Mouse (Mus musculus): ENCODE results near the gene Dek. TPM values are rescaled to one million over a fixed set of nuclear protein-coding genes. Genes with fewer than 3 reads are reported as not detected.

Dek gene
- polyA plus RNA-seq (2015; fragmentation: Nextera tagmentation; extraction: Ambion mirVana), result 186 and 197 TPM in 2 replicates

DNA sequence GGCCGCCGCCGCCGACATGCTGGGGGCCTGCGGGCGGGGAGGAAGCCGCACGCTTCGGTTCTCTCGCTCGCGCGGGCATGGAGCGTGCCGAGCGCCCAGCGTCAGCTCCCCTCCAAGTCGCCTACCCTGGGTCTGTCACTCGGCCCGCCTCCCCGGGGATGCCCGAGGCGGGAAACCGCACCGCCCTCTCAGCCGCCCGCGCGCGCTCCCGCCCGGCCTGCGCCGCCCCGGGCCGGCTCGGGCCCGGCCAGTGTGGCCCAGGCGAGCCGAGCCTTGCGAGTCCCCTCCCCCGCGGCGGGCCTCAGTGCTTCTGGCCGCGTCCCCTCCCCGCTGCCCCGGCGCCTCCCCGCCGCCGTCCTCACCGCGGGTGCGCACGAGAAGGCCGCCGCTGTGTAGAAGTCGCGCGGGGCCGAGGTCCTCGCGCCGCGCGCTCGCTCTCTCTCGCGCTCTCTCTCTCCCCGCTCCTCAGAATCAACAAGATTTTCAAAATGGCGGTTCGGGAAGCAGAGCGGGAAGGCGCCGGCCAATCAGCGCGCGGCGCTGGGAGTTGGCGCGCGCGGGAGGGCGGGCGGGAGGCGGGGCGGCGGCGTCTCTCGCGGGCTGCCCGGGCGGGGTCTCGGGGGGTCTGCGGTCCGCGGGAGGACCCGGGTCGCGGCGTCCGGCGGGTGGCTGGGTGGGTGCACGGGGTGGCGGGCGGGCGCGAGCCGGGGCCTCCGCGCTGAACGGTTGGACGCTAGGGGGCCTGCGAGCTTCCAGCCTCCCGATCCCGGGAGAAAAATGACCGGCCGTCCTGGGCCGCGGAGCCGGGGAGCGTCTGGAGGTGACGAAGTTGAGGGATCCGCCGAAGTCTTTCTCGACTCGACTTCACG, at the start of gene Dek:
TSS of gene Dek (minus strand) at position 491 of the 869 bp plus-strand sequence.
- H3K27me3 ChIP-seq, result no peaks in the 10 kb centered on the region
- H3K27ac ChIP-seq, result peak within 1 kb of the TSS; percentile 99
- H3K4me3 ChIP-seq (replicated peaks), result peak within 1 kb of the TSS; percentile 98
- WGBS, result under 1% methylated on average over 122 of the region's 129 CpGs
- H3K4me1 ChIP-seq (replicated peaks), result peaks cover 29% of the 10 kb centered on the region
- no peaks in the 10 kb centered on the region for H3K9me3 ChIP-seq
- H3K36me3 ChIP-seq, result no peaks in the 10 kb centered on the region
- H3K9ac ChIP-seq (replicated peaks), result peak within 1 kb of the TSS; percentile 98
- peak within 1 kb of the TSS; percentile 84 for H3K4me2 ChIP-seq (replicated peaks)
- ATAC-seq, result peak; percentile 93

DNA sequence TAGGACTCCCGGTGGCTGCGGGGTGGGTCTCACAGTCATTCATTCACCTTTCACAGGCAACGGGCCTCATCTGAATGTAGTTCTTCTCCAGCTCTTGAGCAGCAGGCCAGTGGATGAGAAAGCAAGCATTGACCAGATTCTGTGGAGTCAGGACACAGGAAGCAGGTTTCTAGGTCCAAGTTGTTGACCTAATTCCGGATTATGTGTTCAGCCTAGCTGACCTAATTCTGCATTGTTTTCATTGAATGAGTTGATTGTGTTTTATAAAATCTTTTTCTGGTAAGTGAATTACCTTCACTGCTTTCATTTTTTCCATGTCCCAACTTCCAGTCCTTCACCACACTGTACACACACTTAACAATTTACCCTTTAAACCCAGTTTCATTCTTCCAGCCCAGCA, 48.9 kb upstream of the Dek start:
- H3K4me2 ChIP-seq (replicated peaks), result no peak overlapping the region
- no peak for ATAC-seq
- no peak overlapping the region for H3K27ac ChIP-seq
- WGBS, result 68% methylated on average over 4 of the region's 4 CpGs
- no peaks in the 10 kb centered on the region for H3K36me3 ChIP-seq
- no peaks in the 10 kb centered on the region for H3K9me3 ChIP-seq
- no peak overlapping the region for H3K9ac ChIP-seq (replicated peaks)
- H3K27me3 ChIP-seq, result no peaks in the 10 kb centered on the region
- H3K4me3 ChIP-seq (replicated peaks), result no peak overlapping the region
- no peaks in the 10 kb centered on the region for H3K4me1 ChIP-seq (replicated peaks)

DNA sequence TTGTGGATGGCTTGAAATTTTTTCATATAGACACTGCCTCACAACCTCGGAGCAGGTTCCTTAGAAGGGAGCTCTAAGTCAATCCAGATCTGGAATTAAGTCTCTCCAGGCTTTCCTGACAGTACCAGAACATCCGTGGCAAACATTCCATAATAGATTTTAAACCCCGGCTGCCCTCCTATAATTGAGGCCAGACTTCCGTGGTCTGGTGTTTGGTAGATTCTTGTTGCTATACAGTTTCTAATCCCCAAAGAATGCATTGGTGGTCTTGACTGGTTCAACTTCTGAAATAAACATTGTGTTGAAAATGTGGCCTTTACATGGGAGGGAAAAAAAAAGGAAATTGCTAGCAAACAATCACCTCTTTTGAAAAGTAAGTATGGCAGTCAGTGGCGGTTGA, 47.2 kb upstream of the Dek start:
- no peaks in the 10 kb centered on the region for H3K9me3 ChIP-seq
- H3K9ac ChIP-seq (replicated peaks), result no peak overlapping the region
- no peak for ATAC-seq
- H3K36me3 ChIP-seq, result no peaks in the 10 kb centered on the region
- H3K27ac ChIP-seq, result no peak overlapping the region
- H3K4me2 ChIP-seq (replicated peaks), result no peak overlapping the region
- no peaks in the 10 kb centered on the region for H3K27me3 ChIP-seq
- H3K4me1 ChIP-seq (replicated peaks), result no peaks in the 10 kb centered on the region
- H3K4me3 ChIP-seq (replicated peaks), result no peak overlapping the region
- 64% methylated on average over 5 of the region's 5 CpGs for WGBS

DNA sequence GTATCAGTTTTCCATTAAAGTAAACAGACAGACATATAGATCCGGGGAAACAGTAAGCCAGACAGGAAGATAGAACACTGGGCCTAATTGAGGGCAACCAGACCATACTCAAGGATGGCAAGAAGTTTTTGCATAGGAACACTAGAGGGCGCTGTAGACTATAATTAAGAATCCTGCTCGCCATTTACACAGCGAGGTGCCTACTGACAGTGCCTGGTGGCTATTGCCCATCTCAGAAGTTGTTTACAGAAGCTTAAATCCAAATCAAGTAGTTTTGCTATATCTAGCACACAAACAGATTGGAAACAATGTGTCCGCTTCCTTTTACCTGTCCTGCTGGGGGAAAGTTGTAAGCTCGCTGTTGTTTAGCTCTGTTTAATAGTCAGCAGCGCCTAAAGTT, 46.4 kb upstream of the Dek start:
- H3K4me3 ChIP-seq (replicated peaks), result no peak overlapping the region
- no peaks in the 10 kb centered on the region for H3K9me3 ChIP-seq
- no peak overlapping the region for H3K4me2 ChIP-seq (replicated peaks)
- H3K27me3 ChIP-seq, result no peaks in the 10 kb centered on the region
- H3K27ac ChIP-seq, result no peak overlapping the region
- WGBS, result 36% methylated on average over 7 of the region's 7 CpGs
- H3K4me1 ChIP-seq (replicated peaks), result no peaks in the 10 kb centered on the region
- ATAC-seq, result peak; percentile 56; the same call in 1 of the 2 replicates
- H3K9ac ChIP-seq (replicated peaks), result no peak overlapping the region
- H3K36me3 ChIP-seq, result no peaks in the 10 kb centered on the region

DNA sequence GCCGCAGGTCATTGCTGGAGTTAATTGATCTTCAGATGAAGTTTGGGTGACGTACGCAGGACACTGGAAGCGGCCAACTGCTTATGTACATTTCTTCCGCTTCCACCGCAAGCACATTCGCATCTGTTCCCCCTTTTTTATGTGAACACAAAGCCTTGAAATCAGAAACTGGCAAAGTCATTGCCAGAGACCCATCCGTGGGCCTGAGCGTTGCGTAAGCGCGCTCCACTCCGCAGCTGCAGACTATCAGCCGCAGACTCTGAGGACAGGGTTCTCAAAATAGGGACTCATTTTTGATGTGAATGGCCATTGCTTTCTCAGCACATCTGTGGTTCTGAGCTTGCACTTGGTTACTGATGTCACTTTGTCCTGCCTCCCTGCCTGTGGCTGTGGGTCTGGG, 45.1 kb upstream of the Dek start:
- Histone ChIP-seq H3K9ac (replicated peaks) (no peak overlapping the region), H3K27me3 (no peaks in the 10 kb centered on the region), H3K4me2 (replicated peaks) (no peak overlapping the region), H3K27ac (no peak overlapping the region), H3K4me3 (replicated peaks) (no peak overlapping the region), H3K4me1 (replicated peaks) (no peaks in the 10 kb centered on the region), H3K9me3 (no peaks in the 10 kb centered on the region), H3K36me3 (no peaks in the 10 kb centered on the region)
- WGBS, result 94% methylated on average over 14 of the region's 14 CpGs
- no peak for ATAC-seq

DNA sequence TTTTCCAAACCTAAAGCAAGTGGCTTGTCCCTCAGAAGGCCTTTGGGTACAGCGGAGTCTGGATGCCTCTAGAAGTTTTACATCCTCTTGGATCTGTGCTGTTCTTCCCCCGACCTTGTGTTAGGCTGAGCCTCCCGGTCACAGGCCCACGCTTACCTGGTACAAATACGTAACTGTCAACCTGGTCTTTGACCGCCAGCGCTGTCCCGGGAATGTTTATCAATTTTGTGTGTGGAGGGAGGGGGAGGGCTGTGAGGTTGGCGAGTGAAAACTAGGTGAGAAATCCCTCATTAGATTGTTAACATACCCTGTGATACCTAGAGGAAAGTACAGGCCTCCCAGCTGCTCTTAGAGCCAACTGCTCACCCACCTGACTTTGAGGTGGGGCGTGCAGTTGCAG, 44.0 kb upstream of the Dek start:
- Histone ChIP-seq H3K27me3 (no peaks in the 10 kb centered on the region), H3K4me3 (replicated peaks) (no peak overlapping the region), H3K9me3 (no peaks in the 10 kb centered on the region), H3K4me1 (replicated peaks) (no peaks in the 10 kb centered on the region), H3K27ac (no peak overlapping the region), H3K9ac (replicated peaks) (no peak overlapping the region), H3K36me3 (no peaks in the 10 kb centered on the region), H3K4me2 (replicated peaks) (no peak overlapping the region)
- no peak for ATAC-seq
- whole genome bisulfite sequencing, result 94% methylated on average over 10 of the region's 10 CpGs

DNA sequence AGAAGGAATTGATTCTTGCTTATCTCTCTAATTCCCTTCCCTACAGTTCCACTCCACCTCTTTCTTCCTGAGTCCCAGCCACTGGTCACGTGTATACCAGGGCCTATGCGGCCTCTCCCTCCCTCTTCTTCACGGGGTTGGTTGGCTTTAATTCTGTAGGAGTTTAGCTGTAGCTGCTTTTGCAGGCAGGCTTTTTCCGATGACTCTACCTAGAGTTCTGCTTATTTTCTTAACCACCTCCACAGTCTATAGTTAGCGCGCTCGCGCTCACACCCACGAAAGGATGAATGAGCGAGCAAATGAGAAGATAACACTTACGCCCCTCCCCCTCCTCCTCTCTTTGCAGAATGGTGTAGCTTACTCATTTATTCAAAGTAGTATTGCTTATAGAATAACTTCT, 42.6 kb upstream of the Dek start:
- H3K4me2 ChIP-seq (replicated peaks), result no peak overlapping the region
- H3K27ac ChIP-seq, result no peak overlapping the region
- H3K9me3 ChIP-seq, result no peaks in the 10 kb centered on the region
- no peaks in the 10 kb centered on the region for H3K4me1 ChIP-seq (replicated peaks)
- ATAC-seq, result no peak
- WGBS, result 71% methylated on average over 11 of the region's 11 CpGs
- no peak overlapping the region for H3K9ac ChIP-seq (replicated peaks)
- no peaks in the 10 kb centered on the region for H3K27me3 ChIP-seq
- no peak overlapping the region for H3K4me3 ChIP-seq (replicated peaks)
- no peaks in the 10 kb centered on the region for H3K36me3 ChIP-seq

DNA sequence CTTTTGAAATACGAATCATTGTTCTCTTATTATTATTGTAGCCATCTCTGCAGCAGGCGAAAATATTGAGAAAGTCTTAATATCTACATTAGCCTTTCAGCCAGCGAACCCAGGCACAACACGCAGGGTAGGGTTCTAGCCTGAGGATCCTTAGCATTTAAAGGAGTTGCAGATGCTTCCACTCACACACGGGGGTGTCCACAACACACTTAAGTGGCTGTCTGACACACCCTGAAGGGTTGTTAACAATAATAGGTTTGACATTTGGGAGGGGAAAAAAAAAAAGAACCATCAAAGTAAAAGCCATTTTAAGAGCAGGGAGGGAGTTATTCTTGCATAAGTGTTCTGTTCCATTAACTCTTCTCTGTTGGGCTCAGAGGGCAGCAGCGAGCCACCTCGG, 40.4 kb upstream of the Dek start:
- H3K27ac ChIP-seq, result no peak overlapping the region
- H3K9ac ChIP-seq (replicated peaks), result no peak overlapping the region
- H3K4me1 ChIP-seq (replicated peaks), result no peaks in the 10 kb centered on the region
- H3K9me3 ChIP-seq, result no peaks in the 10 kb centered on the region
- H3K4me3 ChIP-seq (replicated peaks), result no peak overlapping the region
- H3K27me3 ChIP-seq, result no peaks in the 10 kb centered on the region
- 80% methylated on average over 7 of the region's 7 CpGs for WGBS
- no peak for ATAC-seq
- H3K36me3 ChIP-seq, result no peaks in the 10 kb centered on the region
- H3K4me2 ChIP-seq (replicated peaks), result no peak overlapping the region

DNA sequence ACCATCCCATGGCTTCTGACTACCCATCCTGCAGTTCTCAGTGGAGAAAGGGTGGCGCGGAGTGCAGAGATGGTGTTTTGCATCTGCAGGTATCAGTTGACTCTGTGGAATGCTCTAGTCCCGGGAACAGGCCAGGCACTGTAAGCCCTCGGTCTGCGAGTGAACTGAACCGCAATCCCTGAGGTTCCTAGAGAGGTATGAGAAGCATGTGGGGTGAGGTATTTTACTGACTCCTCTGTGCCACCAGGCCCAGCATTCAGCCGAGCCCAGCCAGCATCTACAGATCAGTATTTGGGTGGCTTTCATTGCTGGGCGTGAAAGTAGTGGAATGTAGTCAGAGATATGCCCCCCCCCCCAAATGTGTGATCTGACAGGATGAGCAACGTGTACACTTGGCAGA, 39.9 kb upstream of the Dek start:
- no peak for ATAC-seq
- 87% methylated on average over 9 of the region's 9 CpGs for WGBS
- no peaks in the 10 kb centered on the region for H3K27me3 ChIP-seq

DNA sequence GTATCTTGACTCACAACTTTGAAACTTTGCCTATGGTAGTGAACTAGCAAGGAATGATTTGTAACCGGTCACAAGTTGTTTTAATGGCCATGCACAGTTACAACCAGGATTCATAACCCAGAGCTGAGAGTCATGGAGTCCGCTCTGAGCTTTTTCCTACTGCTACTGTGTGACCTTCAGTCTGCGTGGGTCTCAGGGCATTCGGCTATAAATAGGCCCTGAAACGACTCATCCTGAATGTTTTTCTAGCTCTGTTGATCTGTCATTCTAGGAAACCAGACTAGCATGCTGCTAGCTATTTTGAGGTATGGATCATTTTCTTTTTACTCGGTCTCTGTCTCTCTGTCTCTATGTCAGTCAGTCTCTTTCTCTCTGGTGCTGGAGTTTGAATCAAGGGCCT, 36.8 kb upstream of the Dek start:
- ATAC-seq, result no peak
- Histone ChIP-seq H3K27me3 (no peaks in the 10 kb centered on the region), H3K4me1 (replicated peaks) (no peaks in the 10 kb centered on the region), H3K36me3 (no peaks in the 10 kb centered on the region), H3K9me3 (peaks cover 4% of the 10 kb centered on the region; the same call in 1 of the 2 replicates), H3K9ac (replicated peaks) (no peak overlapping the region), H3K4me3 (replicated peaks) (no peak overlapping the region), H3K4me2 (replicated peaks) (no peak overlapping the region), H3K27ac (no peak overlapping the region)
- 87% methylated on average over 6 of the region's 6 CpGs for WGBS

More for the DNA sequence above, 39.9 kb upstream of the Dek start:
- H3K9me3 ChIP-seq, result no peaks in the 10 kb centered on the region
- no peak overlapping the region for H3K9ac ChIP-seq (replicated peaks)
- H3K36me3 ChIP-seq, result no peaks in the 10 kb centered on the region
- no peak overlapping the region for H3K4me3 ChIP-seq (replicated peaks)
- no peak overlapping the region for H3K27ac ChIP-seq
- no peaks in the 10 kb centered on the region for H3K4me1 ChIP-seq (replicated peaks)
- H3K4me2 ChIP-seq (replicated peaks), result no peak overlapping the region

DNA sequence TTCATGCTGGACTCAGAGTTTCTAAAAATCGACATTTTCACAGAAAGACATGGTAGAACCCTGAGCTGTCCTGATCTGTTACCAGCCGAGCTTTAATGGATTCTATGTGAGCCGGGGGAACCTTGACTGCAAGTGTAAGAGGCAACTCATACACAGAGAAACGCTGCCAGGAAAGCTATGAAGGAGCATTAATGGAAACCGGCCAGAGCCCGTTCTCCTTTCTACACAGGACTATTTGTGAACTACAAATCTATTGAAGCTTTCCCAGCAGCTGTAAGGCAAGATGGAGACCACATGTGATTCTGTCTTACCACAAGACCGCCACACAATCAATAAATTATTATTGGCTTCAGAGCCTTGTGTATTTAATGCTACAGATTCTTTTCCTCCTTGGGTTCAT, 29.7 kb upstream of the Dek start:
- peaks cover 4% of the 10 kb centered on the region; the same call in 1 of the 2 replicates for H3K9me3 ChIP-seq
- H3K27ac ChIP-seq, result no peak overlapping the region
- H3K36me3 ChIP-seq, result no peaks in the 10 kb centered on the region
- no peak for ATAC-seq
- no peak overlapping the region for H3K9ac ChIP-seq (replicated peaks)
- H3K27me3 ChIP-seq, result no peaks in the 10 kb centered on the region
- H3K4me3 ChIP-seq (replicated peaks), result no peak overlapping the region
- H3K4me2 ChIP-seq (replicated peaks), result no peak overlapping the region
- WGBS, result 89% methylated on average over 7 of the region's 7 CpGs
- no peaks in the 10 kb centered on the region for H3K4me1 ChIP-seq (replicated peaks)

DNA sequence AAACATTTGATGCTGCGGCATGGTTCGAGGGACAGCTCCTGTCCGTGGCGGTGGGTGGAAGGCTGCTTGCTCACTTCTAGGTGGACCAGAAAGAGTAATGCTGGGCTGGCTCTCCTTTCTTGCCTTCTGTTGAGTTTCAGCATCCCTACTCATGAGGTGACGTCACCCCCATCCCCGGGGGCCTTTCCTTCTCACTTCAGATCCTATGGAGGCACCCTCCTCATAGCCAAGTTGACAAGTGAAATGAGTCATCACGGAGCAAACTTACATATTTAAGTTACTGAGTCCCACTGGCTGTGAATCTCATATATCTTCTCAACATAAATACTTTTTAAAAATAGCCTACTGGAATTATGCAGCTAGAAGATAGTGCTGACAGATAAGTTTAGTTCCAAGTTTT, 28.8 kb upstream of the Dek start:
- Histone ChIP-seq H3K9me3 (peaks cover 4% of the 10 kb centered on the region; the same call in 1 of the 2 replicates), H3K27ac (no peak overlapping the region), H3K36me3 (no peaks in the 10 kb centered on the region), H3K9ac (replicated peaks) (no peak overlapping the region), H3K4me2 (replicated peaks) (no peak overlapping the region), H3K4me1 (replicated peaks) (no peaks in the 10 kb centered on the region), H3K27me3 (no peaks in the 10 kb centered on the region), H3K4me3 (replicated peaks) (no peak overlapping the region)
- 99% methylated on average over 7 of the region's 7 CpGs for WGBS
- no peak for ATAC-seq

DNA sequence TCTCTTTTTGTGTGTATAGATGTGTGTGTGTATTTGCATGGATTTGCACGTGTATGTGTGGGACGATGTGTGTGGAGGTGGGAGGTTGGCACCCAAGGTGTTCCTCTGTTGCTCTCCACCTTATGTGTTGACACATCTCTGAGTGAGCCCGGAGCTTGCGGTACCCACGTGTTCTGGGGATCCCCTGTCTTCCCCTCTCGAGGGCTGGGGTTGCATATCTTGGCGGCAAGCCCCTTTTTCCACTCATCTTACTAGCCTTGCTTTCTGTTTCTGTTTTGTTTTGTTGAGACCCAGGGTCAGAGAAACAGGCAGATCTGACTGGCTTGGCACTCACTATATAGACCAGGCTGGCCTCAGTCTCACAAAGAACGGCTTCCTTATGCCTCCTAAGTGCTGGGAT, 27.1 kb upstream of the Dek start:
- 88% methylated on average over 8 of the region's 8 CpGs for WGBS
- Histone ChIP-seq H3K9me3 (no peaks in the 10 kb centered on the region), H3K27me3 (no peaks in the 10 kb centered on the region)

More for the DNA sequence above, 27.1 kb upstream of the Dek start:
- no peak overlapping the region for H3K27ac ChIP-seq
- no peaks in the 10 kb centered on the region for H3K4me1 ChIP-seq (replicated peaks)
- no peak overlapping the region for H3K4me3 ChIP-seq (replicated peaks)
- no peak overlapping the region for H3K9ac ChIP-seq (replicated peaks)
- no peaks in the 10 kb centered on the region for H3K36me3 ChIP-seq
- no peak for ATAC-seq
- no peak overlapping the region for H3K4me2 ChIP-seq (replicated peaks)

Measured in midbrain, embryonic 13.5 days (tissue).